Mouse (Mus musculus): ENCODE data around the gene Entpd7. TPM values are rescaled to one million over a fixed set of nuclear protein-coding genes. Genes with fewer than 3 reads are reported as not detected.

Entpd7 gene
- polyA plus RNA-seq, 1 experiment from 2014 or later, result 8.3 TPM

DNA sequence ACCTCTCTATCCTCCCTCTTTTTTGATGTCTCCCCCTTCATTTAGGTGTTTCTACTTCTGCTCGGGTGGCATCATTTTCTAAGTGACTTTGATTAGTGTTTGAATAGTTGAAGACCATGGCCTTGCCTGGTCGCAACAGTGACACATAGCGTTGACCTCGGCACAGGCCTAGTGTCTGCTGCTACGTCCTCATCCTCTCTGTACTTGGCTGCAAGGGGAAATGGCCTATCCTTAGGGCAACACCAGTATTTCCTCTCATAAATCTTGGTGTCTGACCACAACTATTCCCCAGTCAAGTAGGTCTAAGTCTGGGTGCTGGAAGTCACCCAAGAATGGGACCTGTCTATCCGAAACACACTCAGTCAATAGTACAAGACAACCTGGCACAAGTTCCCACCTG is 29.8 kb upstream of the Entpd7 start:
- Histone ChIP-seq H3K9ac (ENCODE audit: low read depth, low read length) (no peak overlapping the region), H3K27ac (ENCODE audit: low read depth, low read length) (no peak overlapping the region), H3K4me2 (ENCODE audit: low read length) (no peak overlapping the region), H3K4me1 (ENCODE audit: control insufficient read depth, insufficient read depth, low read depth, low read length) (no peaks in the 10 kb centered on the region), H3K36me3 (ENCODE audit: control insufficient read depth, insufficient read depth, low read length) (peaks cover 11% of the 10 kb centered on the region), H3K27me3 (replicated peaks; ENCODE audit: control insufficient read depth, insufficient read depth, low read length) (no peaks in the 10 kb centered on the region), H3K9me3 (ENCODE audit: control insufficient read depth, low read length) (no peaks in the 10 kb centered on the region), H3K4me3 (ENCODE audit: low read length) (no peak overlapping the region)
- no peak for ATAC-seq
- 89% methylated on average over 6 of the region's 6 CpGs for WGBS

GRCm38 (mm10) chr19:43660774-43661173 is 28.7 kb upstream of the Entpd7 start:
- 90% methylated on average over 9 of the region's 9 CpGs for WGBS
- ATAC-seq, result no peak
- H3K4me3 ChIP-seq (ENCODE audit: low read length), result no peak overlapping the region
- no peak overlapping the region for H3K27ac ChIP-seq (ENCODE audit: low read depth, low read length)
- peaks cover 11% of the 10 kb centered on the region for H3K36me3 ChIP-seq (ENCODE audit: control insufficient read depth, insufficient read depth, low read length)
- H3K4me2 ChIP-seq (ENCODE audit: low read length), result no peak overlapping the region
- no peaks in the 10 kb centered on the region for H3K4me1 ChIP-seq (ENCODE audit: control insufficient read depth, insufficient read depth, low read depth, low read length)
- H3K9me3 ChIP-seq (ENCODE audit: control insufficient read depth, low read length), result no peaks in the 10 kb centered on the region
- H3K27me3 ChIP-seq (replicated peaks; ENCODE audit: control insufficient read depth, insufficient read depth, low read length), result no peaks in the 10 kb centered on the region
- no peak overlapping the region for H3K9ac ChIP-seq (ENCODE audit: low read depth, low read length)

GRCm38 (mm10) chr19:43662176-43662967 is 27.1 kb upstream of the Entpd7 start:
- peaks cover 11% of the 10 kb centered on the region for H3K36me3 ChIP-seq (ENCODE audit: control insufficient read depth, insufficient read depth, low read length)

DNA sequence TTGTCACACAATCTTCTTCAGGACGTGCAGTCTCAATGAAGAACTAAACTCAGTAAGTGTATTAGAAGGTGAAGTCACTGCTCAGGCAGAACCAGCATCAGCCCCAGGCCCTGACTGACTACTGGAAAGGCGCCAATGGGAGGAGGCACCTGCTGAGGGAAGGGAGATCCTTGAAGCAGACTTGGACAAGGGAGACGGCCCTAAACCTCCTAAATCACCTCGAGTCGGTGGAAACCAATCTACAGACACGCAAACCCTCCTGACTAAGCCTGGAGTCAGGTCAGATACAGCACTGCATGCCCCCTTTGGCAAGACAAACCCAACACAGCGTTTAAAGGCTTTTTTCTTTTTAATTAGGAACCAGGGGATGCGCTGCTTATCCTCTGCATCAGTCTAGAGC is 26.0 kb upstream of the Entpd7 start:
- WGBS, result 91% methylated on average over 8 of the region's 8 CpGs
- Histone ChIP-seq H3K4me2 (ENCODE audit: low read length) (no peak overlapping the region), H3K27me3 (replicated peaks; ENCODE audit: control insufficient read depth, insufficient read depth, low read length) (no peaks in the 10 kb centered on the region), H3K27ac (ENCODE audit: low read depth, low read length) (no peak overlapping the region), H3K4me3 (ENCODE audit: low read length) (no peak overlapping the region), H3K4me1 (ENCODE audit: control insufficient read depth, insufficient read depth, low read depth, low read length) (no peaks in the 10 kb centered on the region), H3K9me3 (ENCODE audit: control insufficient read depth, low read length) (no peaks in the 10 kb centered on the region), H3K9ac (ENCODE audit: low read depth, low read length) (no peak overlapping the region), H3K36me3 (ENCODE audit: control insufficient read depth, insufficient read depth, low read length) (peaks cover 11% of the 10 kb centered on the region)
- no peak for ATAC-seq

More at GRCm38 (mm10) chr19:43662176-43662967, 27.1 kb upstream of the Entpd7 start:
- Histone ChIP-seq H3K4me1 (ENCODE audit: control insufficient read depth, insufficient read depth, low read depth, low read length) (no peaks in the 10 kb centered on the region), H3K9me3 (ENCODE audit: control insufficient read depth, low read length) (no peaks in the 10 kb centered on the region), H3K27me3 (replicated peaks; ENCODE audit: control insufficient read depth, insufficient read depth, low read length) (no peaks in the 10 kb centered on the region), H3K4me2 (ENCODE audit: low read length) (no peak overlapping the region), H3K27ac (ENCODE audit: low read depth, low read length) (no peak overlapping the region), H3K9ac (ENCODE audit: low read depth, low read length) (no peak overlapping the region), H3K4me3 (ENCODE audit: low read length) (no peak overlapping the region)
- peak; percentile 67 for ATAC-seq
- 40% methylated on average over 19 of the region's 19 CpGs for WGBS

GRCm38 (mm10) chr19:43665441-43666048 is 23.9 kb upstream of the Entpd7 start:
- no peak overlapping the region for H3K4me3 ChIP-seq (ENCODE audit: low read length)
- peaks cover 11% of the 10 kb centered on the region for H3K36me3 ChIP-seq (ENCODE audit: control insufficient read depth, insufficient read depth, low read length)
- no peaks in the 10 kb centered on the region for H3K9me3 ChIP-seq (ENCODE audit: control insufficient read depth, low read length)
- WGBS, result 49% methylated on average over 12 of the region's 12 CpGs
- no peak overlapping the region for H3K27ac ChIP-seq (ENCODE audit: low read depth, low read length)
- H3K27me3 ChIP-seq (replicated peaks; ENCODE audit: control insufficient read depth, insufficient read depth, low read length), result no peaks in the 10 kb centered on the region
- no peak overlapping the region for H3K9ac ChIP-seq (ENCODE audit: low read depth, low read length)
- ATAC-seq, result no peak
- H3K4me1 ChIP-seq (ENCODE audit: control insufficient read depth, insufficient read depth, low read depth, low read length), result no peaks in the 10 kb centered on the region
- H3K4me2 ChIP-seq (ENCODE audit: low read length), result no peak overlapping the region

DNA sequence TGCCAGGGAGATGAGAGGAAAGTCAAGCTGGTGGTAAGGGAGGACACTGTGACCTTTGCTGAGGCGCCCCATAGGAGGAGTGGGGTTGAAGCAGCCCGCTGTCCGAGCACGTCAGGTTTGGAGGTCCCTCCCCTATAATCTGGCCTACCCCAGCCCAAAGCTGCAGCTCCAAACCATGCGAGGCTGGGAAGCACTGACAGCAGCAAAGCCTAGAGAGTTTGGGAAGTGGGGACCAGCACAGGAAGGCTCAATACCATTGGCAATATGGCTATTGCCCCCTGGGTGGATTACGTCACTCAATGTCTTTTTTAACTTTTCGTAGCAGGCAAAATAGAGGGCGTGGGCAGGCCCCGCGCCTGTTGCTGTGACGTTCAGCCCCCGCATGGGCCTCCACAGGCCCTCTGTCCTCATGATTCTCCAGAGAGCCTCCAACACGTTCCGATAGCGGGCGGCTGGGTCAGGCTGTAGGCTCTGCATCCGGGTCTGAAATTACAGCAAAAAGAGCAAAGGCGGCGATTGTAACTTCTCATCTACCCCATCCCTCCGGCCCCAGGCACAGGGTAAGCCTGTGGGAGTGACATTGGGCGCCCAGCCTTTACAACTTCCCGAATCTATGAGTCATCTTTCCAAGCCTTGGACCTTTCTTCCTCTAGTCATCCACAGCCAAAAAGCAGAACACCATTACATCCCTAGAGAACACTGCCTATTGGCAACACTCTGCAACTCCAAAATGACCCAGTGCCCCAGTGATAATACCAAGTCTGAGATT is 22.6 kb upstream of the Entpd7 start:
- no peaks in the 10 kb centered on the region for H3K9me3 ChIP-seq (ENCODE audit: control insufficient read depth, low read length)
- no peak for ATAC-seq
- WGBS, result 89% methylated on average over 22 of the region's 22 CpGs
- H3K36me3 ChIP-seq (ENCODE audit: control insufficient read depth, insufficient read depth, low read length), result peaks cover 11% of the 10 kb centered on the region
- no peaks in the 10 kb centered on the region for H3K27me3 ChIP-seq (replicated peaks; ENCODE audit: control insufficient read depth, insufficient read depth, low read length)
- no peak overlapping the region for H3K4me3 ChIP-seq (ENCODE audit: low read length)
- no peak overlapping the region for H3K27ac ChIP-seq (ENCODE audit: low read depth, low read length)
- no peaks in the 10 kb centered on the region for H3K4me1 ChIP-seq (ENCODE audit: control insufficient read depth, insufficient read depth, low read depth, low read length)
- H3K9ac ChIP-seq (ENCODE audit: low read depth, low read length), result no peak overlapping the region
- H3K4me2 ChIP-seq (ENCODE audit: low read length), result no peak overlapping the region

- Histone ChIP-seq H3K4me3 (ENCODE audit: low read length) (no peak overlapping the region), H3K27ac (ENCODE audit: low read depth, low read length) (no peak overlapping the region), H3K27me3 (replicated peaks; ENCODE audit: control insufficient read depth, insufficient read depth, low read length) (no peaks in the 10 kb centered on the region), H3K4me2 (ENCODE audit: low read length) (no peak overlapping the region), H3K4me1 (ENCODE audit: control insufficient read depth, insufficient read depth, low read depth, low read length) (no peaks in the 10 kb centered on the region), H3K9me3 (ENCODE audit: control insufficient read depth, low read length) (no peaks in the 10 kb centered on the region), H3K36me3 (ENCODE audit: control insufficient read depth, insufficient read depth, low read length) (peaks cover 11% of the 10 kb centered on the region), H3K9ac (ENCODE audit: low read depth, low read length) (no peak overlapping the region)
- 60% methylated on average over 4 of the region's 4 CpGs for WGBS
- no peak for ATAC-seq
Observed at GRCm38 (mm10) chr19:43667430-43667809, 22.1 kb upstream of the Entpd7 start.

DNA sequence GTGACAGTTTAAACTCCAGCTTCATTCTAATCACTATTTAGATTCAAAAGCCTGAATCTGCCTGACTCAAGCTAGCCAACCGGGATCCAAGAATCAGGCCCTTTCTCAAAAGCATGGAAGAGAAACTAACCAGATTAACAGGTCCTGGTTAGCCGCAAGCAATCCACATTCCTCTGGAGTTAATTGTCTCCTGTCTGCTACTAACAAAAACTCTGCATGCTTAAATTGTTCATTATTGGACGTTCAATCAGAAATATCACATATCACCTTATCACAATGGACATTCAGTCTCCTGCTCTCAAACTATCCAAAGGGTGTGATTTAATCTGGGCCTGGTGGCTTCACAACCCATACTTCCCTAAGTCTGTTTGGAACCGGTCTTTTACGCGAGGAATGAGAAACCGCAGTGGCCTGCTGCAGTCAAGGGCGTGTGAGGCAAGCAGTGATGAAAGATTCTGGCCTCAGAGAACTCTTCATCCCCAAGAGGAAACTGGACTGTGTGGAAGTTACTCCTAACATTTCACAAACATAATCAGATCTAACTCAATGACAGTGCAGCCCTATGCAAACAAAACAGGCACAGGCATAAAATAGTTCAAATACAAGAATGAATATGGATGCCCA is 20.2 kb upstream of the Entpd7 start:
- Histone ChIP-seq H3K36me3 (ENCODE audit: control insufficient read depth, insufficient read depth, low read length) (peaks cover 1% of the 10 kb centered on the region), H3K27me3 (replicated peaks; ENCODE audit: control insufficient read depth, insufficient read depth, low read length) (no peaks in the 10 kb centered on the region), H3K4me3 (ENCODE audit: low read length) (no peak overlapping the region), H3K9me3 (ENCODE audit: control insufficient read depth, low read length) (no peaks in the 10 kb centered on the region), H3K4me1 (ENCODE audit: control insufficient read depth, insufficient read depth, low read depth, low read length) (peaks cover 9% of the 10 kb centered on the region), H3K4me2 (ENCODE audit: low read length) (no peak overlapping the region), H3K27ac (ENCODE audit: low read depth, low read length) (no peak overlapping the region), H3K9ac (ENCODE audit: low read depth, low read length) (no peak overlapping the region)
- ATAC-seq, result no peak
- WGBS, result 81% methylated on average over 8 of the region's 8 CpGs

DNA sequence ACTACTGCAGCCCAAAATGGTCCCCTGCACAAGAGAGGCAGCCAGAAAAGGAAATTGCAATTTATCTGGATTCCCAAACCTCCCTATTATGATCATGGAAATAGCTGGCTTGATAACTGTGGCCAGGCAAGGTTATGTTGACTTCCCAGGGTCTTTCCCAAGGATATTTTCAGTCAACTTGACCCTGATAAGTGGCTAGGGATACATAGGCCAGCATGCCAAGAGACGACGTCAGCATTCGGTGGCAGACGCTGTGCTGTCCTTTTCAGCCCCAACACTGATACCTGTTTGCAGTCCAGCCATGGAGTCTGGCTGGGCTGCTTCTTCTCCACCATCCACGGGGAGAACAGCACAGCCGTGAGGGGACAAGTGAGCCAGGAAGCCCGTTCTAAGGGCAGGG is 18.4 kb upstream of the Entpd7 start:
- no peak for ATAC-seq
- Histone ChIP-seq H3K4me1 (ENCODE audit: control insufficient read depth, insufficient read depth, low read depth, low read length) (peaks cover 11% of the 10 kb centered on the region), H3K27me3 (replicated peaks; ENCODE audit: control insufficient read depth, insufficient read depth, low read length) (no peaks in the 10 kb centered on the region), H3K4me2 (ENCODE audit: low read length) (no peak overlapping the region), H3K9ac (ENCODE audit: low read depth, low read length) (no peak overlapping the region), H3K27ac (ENCODE audit: low read depth, low read length) (no peak overlapping the region), H3K4me3 (ENCODE audit: low read length) (no peak overlapping the region), H3K9me3 (ENCODE audit: control insufficient read depth, low read length) (no peaks in the 10 kb centered on the region), H3K36me3 (ENCODE audit: control insufficient read depth, insufficient read depth, low read length) (no peaks in the 10 kb centered on the region)
- 81% methylated on average over 7 of the region's 7 CpGs for WGBS
